Mouse (Mus musculus) cerebellum, adult 9-10 months (tissue): ENCODE results near the gene Timm29.

Source experiments
- DNase-seq: peaks from one replicate; pipeline ENCODE4 v3.0.0; 2022

Gene Timm29

GRCm38 (mm10) chr9:21592703-21593121 lies at the start of gene Timm29, which contains the start of gene Yipf2:
Gene Timm29, plus strand, starts transcription at chr9:21592722.
Gene Yipf2, minus strand, starts transcription at chr9:21592828.
- peak; percentile 98 for DNase-seq

- DNase-seq: no peak
Measured at GRCm38 (mm10) chr9:21545351-21545915, 47.1 kb upstream of the Timm29 start.

- peak; percentile 99 for DNase-seq
Measured at GRCm38 (mm10) chr9:21545916-21546788, 46.4 kb upstream of the Timm29 start.

GRCm38 (mm10) chr9:21546789-21547074 lies 45.8 kb upstream of the Timm29 start, which contains the start of gene Carm1:
Gene Carm1, plus strand, starts transcription at chr9:21546894.
- DNase-seq: no peak

- peak; percentile 79 for DNase-seq
Measured at GRCm38 (mm10) chr9:21547075-21547941, 45.2 kb upstream of the Timm29 start.

- DNase-seq: no peak
Measured at GRCm38 (mm10) chr9:21551049-21551448, 41.5 kb upstream of the Timm29 start.

- DNase-seq: no peak
Measured at GRCm38 (mm10) chr9:21553607-21554273, 38.8 kb upstream of the Timm29 start.

GRCm38 (mm10) chr9:21555198-21555742 lies 37.3 kb upstream of the Timm29 start:
- no peak for DNase-seq

GRCm38 (mm10) chr9:21556996-21557395 lies 35.5 kb upstream of the Timm29 start:
- no peak for DNase-seq

GRCm38 (mm10) chr9:21557556-21557955 lies 35.0 kb upstream of the Timm29 start:
- no peak for DNase-seq

GRCm38 (mm10) chr9:21558366-21558765 lies 34.2 kb upstream of the Timm29 start:
- DNase-seq: no peak

GRCm38 (mm10) chr9:21559151-21559550 lies 33.4 kb upstream of the Timm29 start:
- DNase-seq: no peak

GRCm38 (mm10) chr9:21564420-21564819 lies 28.1 kb upstream of the Timm29 start:
- DNase-seq: no peak

- DNase-seq: no peak
Measured at GRCm38 (mm10) chr9:21565004-21565586, 27.4 kb upstream of the Timm29 start.

GRCm38 (mm10) chr9:21566538-21566937 lies 26.0 kb upstream of the Timm29 start:
- DNase-seq: no peak

- no peak for DNase-seq
Measured at GRCm38 (mm10) chr9:21567051-21567450, 25.5 kb upstream of the Timm29 start.

- DNase-seq: no peak
Measured at GRCm38 (mm10) chr9:21568657-21569255, 23.8 kb upstream of the Timm29 start.

GRCm38 (mm10) chr9:21574012-21574801 lies 18.3 kb upstream of the Timm29 start:
- no peak for DNase-seq

- DNase-seq: no peak
Measured at GRCm38 (mm10) chr9:21575253-21575652, 17.3 kb upstream of the Timm29 start.

GRCm38 (mm10) chr9:21576286-21576685 lies 16.2 kb upstream of the Timm29 start:
- no peak for DNase-seq

GRCm38 (mm10) chr9:21578226-21578625 lies 14.3 kb upstream of the Timm29 start:
- DNase-seq: no peak
